Mouse (Mus musculus) mature B cell (primary cell): ENCODE measurements around the gene Dst.
"Not testable (repeated sequence)": the region's sequence is repeated elsewhere in the genome, so short reads cannot be mapped to it uniquely, and the experiment has no call there.

Experiments
- in situ Hi-C: fragments of 300-500 bp; cut with MboI; formaldehyde crosslinking; loops from 2 replicates; pipeline ENCODE4 v1.14.3; 2019

Dst gene

GRCm38 (mm10) chr1:34290321-34290720, 382.3 kb downstream of the Dst start:
- in situ Hi-C loops = no loop called here

GRCm38 (mm10) chr1:34293198-34293597, 385.2 kb downstream of the Dst start:
- in situ Hi-C loops = no loop called here

- in situ Hi-C loops = no loop called here
Measured at GRCm38 (mm10) chr1:34297636-34298035, 389.6 kb downstream of the Dst start.

- in situ Hi-C loops = no loop called here
Measured at GRCm38 (mm10) chr1:34298631-34299184, 390.7 kb downstream of the Dst start.

GRCm38 (mm10) chr1:34299507-34299906, 391.5 kb downstream of the Dst start:
- in situ Hi-C loops = no loop called here

- in situ Hi-C loops = no loop called here
Measured at GRCm38 (mm10) chr1:34300309-34300980, 392.4 kb downstream of the Dst start.

- in situ Hi-C loops = no loop called here
Measured at GRCm38 (mm10) chr1:34304227-34304626, 396.2 kb downstream of the Dst start.

GRCm38 (mm10) chr1:34306741-34307140, 398.7 kb downstream of the Dst start:
- in situ Hi-C loops = no loop called here

- in situ Hi-C loops = no loop called here
Measured at GRCm38 (mm10) chr1:34307191-34307590, 399.2 kb downstream of the Dst start.

GRCm38 (mm10) chr1:34308841-34309240, 400.8 kb downstream of the Dst start:
- in situ Hi-C loops = not testable (repeated sequence)

- in situ Hi-C loops = no loop called here
Measured at GRCm38 (mm10) chr1:34309396-34309795, 401.4 kb downstream of the Dst start.

- in situ Hi-C loops = no loop called here
Measured at GRCm38 (mm10) chr1:34310532-34311250, 402.7 kb downstream of the Dst start.

GRCm38 (mm10) chr1:34312806-34313205, 404.8 kb downstream of the Dst start:
- in situ Hi-C loops = no loop called here

GRCm38 (mm10) chr1:34315381-34315780, 407.4 kb downstream of the Dst start:
- in situ Hi-C loops = no loop called here

GRCm38 (mm10) chr1:34324255-34324654, 416.2 kb downstream of the Dst start:
- in situ Hi-C loops = no loop called here

- in situ Hi-C loops = no loop called here
Measured at GRCm38 (mm10) chr1:34328606-34329005, 420.6 kb downstream of the Dst start.

- in situ Hi-C loops = no loop called here
Measured at GRCm38 (mm10) chr1:34331767-34332166, 423.7 kb downstream of the Dst start.
